Mouse (Mus musculus) embryonic fibroblast, embryonic 13.5 days (primary cell): ENCODE measurements around the gene Srsf3.

Source experiments
- CTCF ChIP-seq: IDR thresholded peaks from 2 replicates; pipeline ENCODE4 v1.5.1; 2011; ENCODE audit warnings: mild to moderate bottlenecking, control low read depth, low read length, moderate library complexity, borderline replicate concordance; ENCODE audit not compliant: insufficient read depth
- POLR2A ChIP-seq: IDR thresholded peaks from 2 replicates; pipeline ENCODE4 v1.6.1; 2011; ENCODE audit warnings: low read depth, mild to moderate bottlenecking, control low read depth, low read length, moderate library complexity

DNA sequence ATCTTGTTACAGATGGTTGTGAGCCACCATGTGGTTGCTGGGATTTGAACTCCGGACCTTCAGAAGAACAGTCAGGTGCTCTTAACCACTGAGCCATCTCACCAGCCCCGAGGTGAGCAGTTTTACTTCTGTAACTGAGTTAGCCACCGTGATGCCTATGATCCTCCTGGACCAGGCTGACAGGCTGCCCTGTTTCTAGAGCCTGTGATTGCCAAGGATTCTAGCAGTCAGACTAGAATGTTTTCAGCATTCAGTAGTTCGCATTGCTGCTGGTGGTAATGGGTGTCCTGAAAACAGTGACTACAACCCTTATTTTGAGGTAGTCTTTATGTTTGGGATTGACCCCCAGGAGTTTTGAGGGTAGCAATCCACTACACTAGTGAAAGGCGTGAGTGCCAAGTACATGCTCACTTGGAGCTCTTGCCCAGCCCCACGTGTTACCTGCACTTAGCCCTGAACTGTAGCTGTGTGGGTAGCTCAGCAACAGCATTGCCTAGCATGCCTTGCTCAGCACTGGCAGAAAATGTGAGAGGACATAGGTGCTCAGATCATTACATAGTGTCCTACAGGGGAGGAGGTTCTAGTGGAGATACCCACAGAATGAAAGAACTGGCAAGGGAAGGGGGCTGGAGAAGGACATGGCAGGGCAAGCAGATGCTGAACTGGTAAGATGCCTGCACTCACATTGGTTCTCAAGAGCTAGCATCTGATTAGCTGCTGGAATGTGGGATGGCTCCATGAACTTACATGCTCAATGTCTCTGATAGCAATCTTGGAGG lies 11.9 kb downstream of the Srsf3 start:
- TF ChIP-seq POLR2A = no peak
- TF ChIP-seq CTCF = no peak
